Mouse (Mus musculus) spleen, adult 2 months (tissue): ENCODE measurements around the gene Malrd1.

Source experiments
- CTCF ChIP-seq: fragments of 200-500 bp; IDR thresholded peaks from 2 replicates; pipeline ENCODE4 v1.5.1; 2011; ENCODE audit warnings: mild to moderate bottlenecking, inconsistent platforms; ENCODE audit not compliant: insufficient read depth, insufficient read length, insufficient replicate concordance; ENCODE audit errors: extremely low read depth
- POLR2A ChIP-seq: fragments of 200-500 bp; IDR thresholded peaks from 2 replicates; pipeline ENCODE4 v1.6.1; 2011; ENCODE audit warnings: low read depth, low read length, inconsistent platforms

DNA sequence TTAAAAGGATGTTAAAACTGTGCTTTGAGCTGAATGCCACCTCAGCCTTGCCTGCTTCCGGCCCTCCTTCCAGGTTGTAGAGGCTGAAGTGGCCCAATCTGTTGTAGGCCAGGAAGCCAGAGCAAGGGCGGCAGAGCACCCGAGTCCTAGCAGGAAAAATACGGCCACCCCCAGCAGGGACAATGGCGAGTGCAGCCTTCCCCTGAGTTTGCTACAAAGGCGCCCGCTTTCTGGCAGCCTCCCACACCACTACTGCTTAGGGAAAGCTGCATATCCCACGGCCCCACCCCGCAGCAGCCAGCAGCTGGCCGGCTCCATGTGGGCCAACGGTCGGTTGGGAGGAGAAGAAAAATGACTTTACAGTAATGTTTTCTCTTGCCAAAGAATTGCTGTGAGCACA lies 503.5 kb downstream of the Malrd1 start:
- TF ChIP-seq CTCF = no peak
- no peak for TF ChIP-seq POLR2A
